Mouse (Mus musculus) CH12.LX (cell line): ENCODE data around the gene Gm28557. TPM values are rescaled to one million over a fixed set of nuclear protein-coding genes. Genes with fewer than 3 reads are reported as not detected.

Experiments
- DNase-seq: peaks from one replicate; pipeline ENCODE4 v3.0.0-alpha.2; 2013; ENCODE audit errors: extremely low read depth
- H3K27ac ChIP-seq: 2 replicates; pipeline ENCODE4 v1.5.1; 2012; ENCODE audit warnings: low read depth, mild to moderate bottlenecking, control low read depth, moderate library complexity; ENCODE audit not compliant: insufficient read depth
- H3K27me3 ChIP-seq: replicated peaks from 2 replicates; pipeline ENCODE3; 2012; ENCODE audit warnings: inconsistent platforms
- H3K36me3 ChIP-seq, 2 experiments: replicated peaks in 1 of 2; 2 replicates each; pipeline versions ENCODE3 to v1.6.1; 2012; ENCODE audit warnings: inconsistent platforms in 1 of 2, low read length in 1 of 2, mild to moderate bottlenecking in 1 of 2, mixed read lengths in 1 of 2, moderate library complexity in 1 of 2; ENCODE audit not compliant: control insufficient read depth in 1 of 2, insufficient read depth in 1 of 2
- H3K4me1 ChIP-seq, 2 experiments: 2 replicates each; pipeline ENCODE4 v1.6.1; 2012; ENCODE audit warnings: inconsistent platforms in 1 of 2, moderate library complexity in 1 of 2; ENCODE audit not compliant: insufficient read depth in 2 of 2, control insufficient read depth in 1 of 2
- H3K4me2 ChIP-seq: 2 replicates; pipeline ENCODE4 v1.6.1; 2012; ENCODE audit warnings: low read depth, mild to moderate bottlenecking, control low read depth; ENCODE audit not compliant: poor library complexity, insufficient read depth, severe bottlenecking
- H3K4me3 ChIP-seq, 3 experiments: fragments of 150-350 bp in 1 of 3; sonication (generic) in 1 of 3; replicated peaks in 1 of 3; 2 replicates each; pipeline versions ENCODE3 to v1.5.1; 2011 to 2012; ENCODE audit warnings: low read depth in 2 of 3, low read length in 2 of 3, mild to moderate bottlenecking in 2 of 3, moderate library complexity in 2 of 3, control low read depth in 1 of 3, improper control_type of control experiment in 1 of 3, inconsistent platforms in 1 of 3, mixed read lengths in 1 of 3; ENCODE audit not compliant: poor library complexity in 1 of 3
- H3K79me2 ChIP-seq: replicated peaks from 2 replicates; pipeline ENCODE4 v1.6.1; 2012; ENCODE audit warnings: mild to moderate bottlenecking, moderate library complexity; ENCODE audit not compliant: control insufficient read depth, poor library complexity, insufficient read depth, severe bottlenecking; ENCODE audit errors: extremely low read depth
- H3K9ac ChIP-seq: 2 replicates; pipeline ENCODE4 v1.6.1; 2012; ENCODE audit warnings: low read depth, mild to moderate bottlenecking, control low read depth, moderate library complexity; ENCODE audit not compliant: insufficient read depth
- H3K9me3 ChIP-seq: replicated peaks from 2 replicates; pipeline ENCODE3; 2012; ENCODE audit warnings: low read length, inconsistent platforms, mixed read lengths
- BHLHE40 ChIP-seq: IDR thresholded peaks from 2 replicates; pipeline ENCODE4 v1.6.1; 2011; ENCODE audit warnings: mild to moderate bottlenecking, low read depth, low read length, improper control_type of control experiment
- CHD1 ChIP-seq: IDR thresholded peaks from 2 replicates; pipeline ENCODE4 v1.6.1; 2012; ENCODE audit warnings: low read depth, low read length, improper control_type of control experiment, inconsistent platforms
- CHD2 ChIP-seq: IDR thresholded peaks from 2 replicates; pipeline ENCODE4 v1.6.1; 2011; ENCODE audit warnings: low read length, improper control_type of control experiment
- CTCF ChIP-seq, 2 experiments: IDR thresholded peaks in 1 of 2; conservative IDR thresholded peaks in 1 of 2; 2 replicates each; pipeline ENCODE4 v1.5.1; 2011 to 2012; ENCODE audit warnings: low read depth in 2 of 2, low read length in 2 of 2, improper control_type of control experiment in 1 of 2, inconsistent platforms in 1 of 2, mild to moderate bottlenecking in 1 of 2, moderate library complexity in 1 of 2
- ELF1 ChIP-seq: IDR thresholded peaks from 2 replicates; pipeline ENCODE4 v1.6.1; 2014; ENCODE audit warnings: low read depth, mild to moderate bottlenecking, inconsistent platforms, low read length, improper control_type of control experiment
- EP300 ChIP-seq: IDR thresholded peaks from 2 replicates; pipeline ENCODE4 v1.6.1; 2011; ENCODE audit warnings: low read length, improper control_type of control experiment
- GABPA ChIP-seq: IDR thresholded peaks from 2 replicates; pipeline ENCODE4 v1.6.1; 2012; ENCODE audit warnings: low read depth, low read length, improper control_type of control experiment, inconsistent platforms; ENCODE audit not compliant: insufficient replicate concordance
- HCFC1 ChIP-seq: IDR thresholded peaks from 2 replicates; pipeline ENCODE4 v1.6.1; 2012; ENCODE audit warnings: low read depth, mild to moderate bottlenecking, inconsistent platforms, low read length, improper control_type of control experiment
- IRF4 ChIP-seq: IDR thresholded peaks from 2 replicates; pipeline ENCODE4 v1.6.1; 2014; ENCODE audit warnings: low read depth, mild to moderate bottlenecking, inconsistent platforms, low read length, improper control_type of control experiment
- JUN ChIP-seq: IDR thresholded peaks from 2 replicates; pipeline ENCODE4 v1.6.1; 2011; ENCODE audit warnings: low read depth, mild to moderate bottlenecking, low read length, improper control_type of control experiment, moderate library complexity; ENCODE audit not compliant: insufficient read depth
- MAX ChIP-seq: IDR thresholded peaks from 2 replicates; pipeline ENCODE4 v1.6.1; 2011; ENCODE audit warnings: low read length, improper control_type of control experiment
- MEF2A ChIP-seq: IDR thresholded peaks from 2 replicates; pipeline ENCODE4 v1.6.1; 2014; ENCODE audit warnings: low read depth, mild to moderate bottlenecking, inconsistent platforms, low read length, improper control_type of control experiment, borderline replicate concordance
- MXI1 ChIP-seq: IDR thresholded peaks from 2 replicates; pipeline ENCODE4 v1.6.1; 2011; ENCODE audit warnings: mild to moderate bottlenecking, low read depth, low read length, improper control_type of control experiment
- SIN3A ChIP-seq: IDR thresholded peaks from 2 replicates; pipeline ENCODE4 v1.6.1; 2012; ENCODE audit warnings: low read length, improper control_type of control experiment, inconsistent platforms
- TBP ChIP-seq: conservative IDR thresholded peaks from 2 replicates; pipeline ENCODE4 v1.6.1; 2011; ENCODE audit warnings: low read depth, low read length, improper control_type of control experiment
- UBTF ChIP-seq: IDR thresholded peaks from 2 replicates; pipeline ENCODE4 v1.6.1; 2012; ENCODE audit warnings: low read depth, mild to moderate bottlenecking, inconsistent platforms, low read length, improper control_type of control experiment, moderate library complexity
- USF2 ChIP-seq: conservative IDR thresholded peaks from 2 replicates; pipeline ENCODE4 v1.6.1; 2011; ENCODE audit warnings: low read depth, low read length, improper control_type of control experiment
- ZC3H11A ChIP-seq: IDR thresholded peaks from 2 replicates; pipeline ENCODE4 v1.6.1; 2012; ENCODE audit warnings: low read depth, mild to moderate bottlenecking, inconsistent platforms, low read length, improper control_type of control experiment
- dilution Hi-C: fragments of 300-500 bp; cut with MboI; formaldehyde crosslinking; loops from 2 replicates; pipeline ENCODE4 v1.14.3; 2020; ENCODE audit warnings: low sequenced_read_pairs; ENCODE audit not compliant: extremely low pct_unique_long_range_greater_than_20kb, extremely low pct_ligation_motif_present
- in situ Hi-C: fragments of 300-500 bp; cut with MboI; formaldehyde crosslinking; loops from 3 replicates; pipeline ENCODE4 v1.14.3; 2019; ENCODE audit warnings: low sequenced_read_pairs, low pct_ligation_motif_present, low pct_unique_long_range_greater_than_20kb, mixed read lengths
- polyA plus RNA-seq: library from polyadenylated mRNA; unstranded; fragments of >175 nt; gene quantifications from 2 replicates; pipeline ENCODE4 v1.2.1, GENCODE M21; 2012; ENCODE audit warnings: low read depth; ENCODE audit not compliant: insufficient read length
- total RNA-seq, 2 experiments: library from RNA; depleted of rRNA; stranded (reverse); fragments of 300-350 nt in 1 of 2; fragments of >200 nt in 1 of 2; gene quantifications; 2 replicates each; pipeline ENCODE4 v1.2.3; 2012 to 2014

The Gm28557 gene
- total and polyA plus RNA-seq, 3 experiments, result 1.6 to 3.4 (median 2.9) TPM

DNA sequence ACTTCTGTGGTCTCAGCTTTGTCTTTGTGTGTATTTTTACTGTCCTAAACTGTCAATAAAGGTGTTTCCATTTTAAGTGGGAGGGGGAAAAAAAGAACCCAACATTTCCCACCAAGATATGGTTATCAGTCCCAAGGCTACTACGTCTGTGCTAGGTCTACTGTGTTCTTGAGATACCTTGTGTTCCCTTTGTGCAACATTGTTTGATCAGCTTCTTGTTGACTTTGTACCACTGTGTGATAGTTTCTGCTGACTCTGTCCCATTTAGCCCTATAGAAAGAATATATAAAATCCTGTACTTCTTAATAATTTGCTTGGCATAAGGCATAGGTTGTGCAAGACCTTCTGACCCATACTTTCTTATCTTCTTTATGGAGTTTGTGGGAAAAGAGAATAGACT, 18.2 kb downstream of the Gm28557 start:
- no peaks in the 10 kb centered on the region for H3K27me3 ChIP-seq
- DNase-seq, result no peak

DNA sequence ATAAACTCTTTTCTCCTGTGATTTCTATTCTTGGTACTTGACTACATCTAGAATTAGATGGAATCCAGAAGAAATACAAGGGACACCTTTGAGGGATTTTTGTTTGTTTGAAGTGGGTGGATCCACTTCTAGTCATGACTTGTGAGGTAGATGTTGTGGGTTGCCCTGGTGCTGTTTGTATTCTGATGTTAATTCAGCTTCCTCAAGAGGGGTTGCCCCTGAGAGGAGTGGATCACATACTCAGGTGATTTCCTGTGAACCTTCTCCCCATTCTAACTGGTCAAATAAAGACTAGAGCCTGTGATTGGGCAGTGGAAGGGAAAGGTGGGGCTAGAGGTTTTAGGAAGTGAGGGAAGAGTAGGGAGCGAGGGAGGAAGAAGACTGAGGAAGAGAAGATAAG, 26.5 kb downstream of the Gm28557 start:
- Histone ChIP-seq H3K4me2 (peak overlapping the region; percentile 92), H3K79me2 (no peaks in the 10 kb centered on the region; the same call in 1 of the 2 replicates), H3K27ac (no peak overlapping the region), H3K4me3 (peak overlapping the region in 2 of 3 experiments; percentile 62 to 65), H3K36me3 (peaks cover 0 to 34% of the 10 kb centered on the region in 2 experiments), H3K9me3 (no peaks in the 10 kb centered on the region), H3K9ac (peak overlapping the region; percentile 70; the same call in 1 of the 2 replicates), H3K4me1 (peaks cover 0 to 16% of the 10 kb centered on the region in 2 experiments; a peak in 2 of 4 replicates), H3K27me3 (no peaks in the 10 kb centered on the region)
- TF ChIP-seq SIN3A, result no peak
- peak; percentile 48 for TF ChIP-seq ELF1
- TF ChIP-seq CHD2, result no peak
- no peak for TF ChIP-seq MEF2A
- no peak for TF ChIP-seq IRF4
- no peak for TF ChIP-seq ZC3H11A
- no peak for TF ChIP-seq USF2
- no peak for TF ChIP-seq MAX
- dilution Hi-C loops (no loop called here), in situ Hi-C loops (no loop called here)
- DNase-seq, result peak; percentile 70

More for the DNA sequence above, 18.2 kb downstream of the Gm28557 start:
- no peak overlapping the region for H3K4me3 ChIP-seq
- no peaks in the 10 kb centered on the region for H3K79me2 ChIP-seq
- no peaks in the 10 kb centered on the region for H3K9me3 ChIP-seq
- no peak for TF ChIP-seq TBP
- TF ChIP-seq ZC3H11A, result no peak
- no peak for TF ChIP-seq CHD1
- TF ChIP-seq HCFC1, result no peak
- no peak for TF ChIP-seq JUN
- no peak for TF ChIP-seq GABPA
- no peak for TF ChIP-seq CTCF (conservative IDR thresholded peaks at IDR 0.05 in 1 of 2, IDR thresholded peaks at IDR 0.05 in 1 of 2; ENCODE audit: low read depth in 2 of 2, low read length in 2 of 2)
- no peak for TF ChIP-seq MXI1
- no peak for TF ChIP-seq BHLHE40
- TF ChIP-seq IRF4, result no peak
- TF ChIP-seq UBTF, result no peak
- TF ChIP-seq EP300, result no peak
- in situ Hi-C loops, result no loop called here
- H3K4me1 ChIP-seq, result no peaks in the 10 kb centered on the region
- no peak overlapping the region for H3K27ac ChIP-seq
- H3K9ac ChIP-seq, result no peak overlapping the region
- H3K4me2 ChIP-seq, result no peak overlapping the region
- dilution Hi-C loops, result no loop called here
- H3K36me3 ChIP-seq, result peaks cover 4 to 35% of the 10 kb centered on the region in 2 experiments
